ENCODE assay signal across 10 mouse cellular contexts in the genomic region with DNA sequence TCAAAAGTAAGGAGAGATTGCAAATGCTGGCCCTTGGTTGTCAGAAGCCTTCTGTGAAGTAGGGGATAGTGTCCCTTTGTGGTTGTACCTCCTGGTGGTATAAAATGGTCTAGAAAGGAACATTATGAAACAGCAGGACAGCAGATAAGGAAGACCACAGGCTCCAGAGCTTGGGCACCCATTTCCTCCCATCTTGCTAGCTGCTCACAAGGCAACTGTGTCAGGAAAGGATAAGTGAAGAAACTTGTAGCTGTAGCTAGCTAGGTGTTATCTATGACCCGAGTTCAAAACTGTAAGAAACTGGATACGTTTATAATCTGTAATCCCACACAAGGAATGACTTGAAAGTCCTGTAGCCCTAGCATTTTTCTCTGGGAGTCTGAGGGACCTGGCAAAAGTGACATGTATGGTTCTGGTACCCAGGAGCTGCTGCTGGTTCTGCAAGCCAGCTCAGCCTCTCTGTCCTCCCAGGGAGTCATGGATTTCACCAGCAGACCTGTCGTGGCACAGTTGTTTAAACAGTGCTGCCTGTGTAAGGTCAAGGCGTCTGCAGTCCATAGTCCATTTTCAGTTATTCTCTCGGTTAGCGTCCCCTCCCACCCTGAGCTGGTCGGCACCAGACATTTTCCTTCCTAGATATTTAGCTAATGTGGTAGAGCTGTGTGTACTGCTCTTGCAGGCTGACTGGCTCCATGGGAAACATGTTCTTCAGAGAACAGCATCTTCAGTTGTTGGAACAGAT. TPM values are rescaled to one million over a fixed set of nuclear protein-coding genes. Genes with fewer than 3 reads are reported as not detected.
DNase-seq lines count a peak whose midpoint lies in the region; ATAC-seq and TF ChIP-seq lines count a peak whose summit lies in the region.
"Had no signal": no experiment of that assay in that cellular context is flagged by ENCODE, and none has a peak within 500 bp of the region (broad histone marks: within the 10 kb centered on the region; RNA-seq: fewer than 3 reads in every experiment).

No protein-coding gene starts in this region.

- H3K27me3 ChIP-seq in heart, embryonic 10.5 days (ENCODE audit: insufficient read depth, poor library complexity, severe bottlenecking): no peaks in the 10 kb centered on the region
- H3K27me3 ChIP-seq in liver, adult 2 months (ENCODE audit: control insufficient read depth, insufficient read depth, low read length): no peaks in the 10 kb centered on the region
- H3K27me3 ChIP-seq: neural tube, embryonic 13.5 days had no signal

- TF ChIP-seq CTCF in liver, adult 2 months (IDR thresholded peaks at IDR 0.05; ENCODE audit: low read depth, low read length): no peak

- peaks cover 26% of the 10 kb centered on the region for H3K4me1 ChIP-seq in heart, embryonic 10.5 days
- H3K4me1 ChIP-seq in liver, adult 2 months (ENCODE audit: control insufficient read depth, insufficient read depth, low read length): peaks cover 18% of the 10 kb centered on the region

- no peak overlapping the region for H3K9ac ChIP-seq in liver, adult 2 months (ENCODE audit: low read depth, low read length)
- H3K9ac ChIP-seq: neural tube, embryonic 13.5 days had no signal

- peaks cover 35% of the 10 kb centered on the region for H3K79me2 ChIP-seq in liver, adult 2 months (ENCODE audit: control insufficient read depth, insufficient read depth, low read length)

- H3K36me3 ChIP-seq in heart, embryonic 10.5 days: peaks cover 27% of the 10 kb centered on the region
- H3K36me3 ChIP-seq in liver, adult 2 months (ENCODE audit: control insufficient read depth, insufficient read depth, low read length): no peaks in the 10 kb centered on the region

- no peak for TF ChIP-seq POLR2A in liver, adult 2 months (IDR thresholded peaks at IDR 0.05; ENCODE audit: extremely low read depth, insufficient read depth, low read length)

- peak; percentile 59 for ATAC-seq in granulocyte monocyte progenitor cell, adult 5-6 weeks (replicated peaks; ENCODE audit: poor library complexity, severe bottlenecking)
- no peak for ATAC-seq in activated CD4-positive, CD25-positive, alpha-beta regulatory T cell, adult 4 months

- peak overlapping the region; percentile 73 for H3K27ac ChIP-seq in heart, embryonic 10.5 days
- peak overlapping the region; percentile 40 for H3K27ac ChIP-seq in liver, adult 2 months (replicated peaks; ENCODE audit: insufficient read depth, low read depth, low read length)
- H3K27ac ChIP-seq: neural tube, embryonic 13.5 days had no signal

- H3K4me3 ChIP-seq in heart, embryonic 10.5 days: 0 out of 2 replicates have a peak overlapping the region, but pooled peaks have one; percentile 27
- H3K4me3 ChIP-seq in liver, adult 2 months (ENCODE audit: insufficient read depth, low read depth, low read length): no peak overlapping the region
- H3K4me3 ChIP-seq: neural tube, embryonic 13.5 days had no signal

- H3K9me3 ChIP-seq in heart, embryonic 10.5 days: no peaks in the 10 kb centered on the region
- H3K9me3 ChIP-seq: neural tube, embryonic 13.5 days had no signal

- intact Hi-C loops in heart, postnatal 25 days (cut with DNase I): no loop called here

- WGBS in heart, embryonic 10.5 days: 43% methylated on average over 7 of the region's 7 CpGs
- WGBS in liver, adult 2 months: 9% methylated on average over 7 of the region's 7 CpGs

- no peak for DNase-seq in heart, embryonic 10.5 days (ENCODE audit: low spot score)
- no peak for DNase-seq in heart, postnatal 25 days (ENCODE audit: low spot score)
- peak; percentile 95 for DNase-seq in 416B (ENCODE audit: low read depth)
- DNase-seq in liver, adult 2 months (ENCODE audit: extremely low read depth, low read depth, low spot score): peak; percentile 66
- no peak for DNase-seq in retina, embryonic 14.5 days (ENCODE audit: low spot score)
- DNase-seq in adrenal gland, adult (ENCODE audit: inconsistent age in 2 of 2, low spot score in 1 of 2): no peak
- DNase-seq: lung, postnatal 10 days had no signal

RNA-seq across cellular contexts. Expression of a gene that starts 3.7 kb away (rescaled TPM):
- 69.6 and 80.0 TPM in 2 replicates for polyA plus RNA-seq in heart, embryonic 10.5 days (2016; fragmentation: Nextera tagmentation; extraction: Ambion mirVana)
- 10 to 100 TPM; 36.0 to 36.4 TPM for total RNA-seq in heart, postnatal 25 days (2021)
- 113 and 131 TPM in 2 replicates for total RNA-seq in granulocyte monocyte progenitor cell, adult 5-6 weeks (2014; fragmentation: Nextera tagmentation)
- 118 and 127 TPM in 2 replicates for total RNA-seq in granulocyte monocyte progenitor cell, adult 5-6 weeks (2017)
- total RNA-seq in liver, adult 2 months (2014; rRNA removed): 22.5 and 26.0 TPM in 2 replicates
- polyA plus RNA-seq in liver, adult 2 months (2012; rRNA removed): 27.2 and 30.7 TPM in 2 replicates
- 10 to 100 TPM; 45.4 to 47.0 TPM for polyA plus RNA-seq in activated CD4-positive, CD25-positive, alpha-beta regulatory T cell, adult 4 months (2017; shearing (Covaris generic))

Comparison
In these comparisons a context has a peak if more than half of its experiments do, and no peak if none do; other contexts are left out.
1. DNase-seq: peak in 416B (single experiment) and liver, adult 2 months (single experiment); none in heart, embryonic 10.5 days (single experiment), heart, postnatal 25 days (single experiment), retina, embryonic 14.5 days (single experiment) and adrenal gland, adult (0 of 2).